Mouse (Mus musculus): ENCODE data around the gene Tmem242. TPM values are rescaled to one million over a fixed set of nuclear protein-coding genes. Genes with fewer than 3 reads are reported as not detected.

The Tmem242 gene
- polyA plus RNA-seq, 3 experiments from 2014 or later, result 73.0 to 74.1 (median 73.9) TPM

GRCm38 (mm10) chr17:5414041-5414440 is 26.0 kb downstream of the Tmem242 start:
- no peak for ATAC-seq

GRCm38 (mm10) chr17:5413350-5413749 is 26.7 kb downstream of the Tmem242 start:
- ATAC-seq, result no peak

DNA sequence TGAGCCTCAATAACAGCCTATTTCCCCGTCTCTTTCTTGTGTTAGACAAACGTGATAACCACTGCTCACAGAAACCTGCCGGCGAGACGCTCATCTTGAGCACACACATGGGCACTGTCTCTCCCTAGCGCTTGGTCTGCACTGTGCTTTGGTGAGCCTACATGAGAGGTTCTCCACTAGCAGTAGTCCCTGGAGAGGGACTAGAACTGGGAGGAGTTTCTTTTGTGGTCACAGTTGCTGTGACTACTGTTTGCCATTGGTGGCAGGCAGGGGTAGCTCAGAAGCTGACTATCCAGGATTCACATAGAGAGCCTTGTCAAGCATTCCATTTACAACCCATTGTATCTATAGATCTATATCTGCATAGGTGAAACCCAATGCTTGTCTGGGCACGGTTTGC is 27.3 kb downstream of the Tmem242 start:
- ATAC-seq, result no peak

GRCm38 (mm10) chr17:5412301-5412700 is 27.8 kb downstream of the Tmem242 start:
- no peak for ATAC-seq

DNA sequence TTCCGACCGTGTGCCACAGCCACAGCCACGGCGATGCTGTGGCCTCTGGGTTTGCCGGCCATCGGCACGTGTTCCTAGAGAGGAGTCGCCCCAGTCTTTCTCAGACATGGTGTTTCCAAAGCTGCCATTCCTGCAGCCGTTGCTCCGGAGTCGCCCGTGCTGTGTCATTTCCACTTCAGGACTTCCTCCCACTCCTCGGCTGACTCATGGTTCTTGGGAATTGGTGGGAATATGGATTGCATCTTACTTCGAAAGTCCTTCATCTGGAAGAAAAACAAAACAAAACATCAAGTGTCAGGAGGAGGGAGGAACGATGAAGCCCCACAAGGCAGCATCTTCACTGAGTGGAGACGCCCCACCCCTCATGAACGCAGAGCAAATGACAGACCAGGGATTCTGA is 28.9 kb downstream of the Tmem242 start:
- ATAC-seq, result no peak

- ATAC-seq, result no peak
These were observed 29.7 kb downstream of the Tmem242 start for GRCm38 (mm10) chr17:5410336-5410735.

DNA sequence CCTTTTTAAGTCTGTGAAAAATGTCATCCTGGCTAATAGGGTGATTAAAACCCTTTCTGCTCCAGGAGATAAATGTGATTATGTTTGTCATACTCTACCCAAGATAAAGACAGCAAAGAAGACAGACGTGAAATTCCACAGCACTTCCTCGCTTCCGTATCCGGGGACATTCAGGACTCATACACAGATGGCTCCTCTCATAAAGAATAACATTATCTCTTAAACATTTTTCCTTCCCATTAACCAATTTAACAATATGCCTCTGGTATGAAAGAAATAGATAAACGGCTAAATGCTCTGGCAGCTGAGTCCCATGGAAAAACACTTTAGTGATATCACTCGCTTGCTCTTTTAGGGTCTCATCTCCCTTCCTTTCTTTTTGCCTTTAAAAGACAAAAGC is 33.0 kb downstream of the Tmem242 start:
- peak; percentile 31 for ATAC-seq

- ATAC-seq, result peak; percentile 36
These were observed 33.5 kb downstream of the Tmem242 start for GRCm38 (mm10) chr17:5406566-5406965.

GRCm38 (mm10) chr17:5403885-5404284 is 36.2 kb downstream of the Tmem242 start:
- no peak for ATAC-seq

- ATAC-seq, result no peak
These were observed 37.4 kb downstream of the Tmem242 start for GRCm38 (mm10) chr17:5402624-5403023.

DNA sequence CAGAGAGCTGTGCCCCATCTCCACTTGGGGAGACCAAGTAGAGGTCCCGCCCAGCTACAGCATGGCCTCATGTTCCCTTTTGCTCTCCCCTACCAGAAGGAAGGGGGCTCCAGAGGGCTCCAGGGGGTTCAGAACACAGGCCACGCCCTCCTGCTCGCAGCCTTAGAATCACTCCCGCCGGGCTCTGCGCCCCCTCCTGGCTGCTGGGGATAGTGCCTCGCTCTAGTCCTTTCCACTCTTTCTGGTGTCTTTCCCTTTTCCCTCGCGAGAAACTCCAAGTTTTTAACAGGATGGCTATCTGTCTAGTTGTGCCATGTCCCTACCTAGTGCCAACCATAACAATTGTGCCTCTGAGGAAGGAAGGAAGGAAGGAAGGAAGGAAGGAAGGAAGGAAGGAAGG is 38.0 kb downstream of the Tmem242 start:
- ATAC-seq, result peak; percentile 55

GRCm38 (mm10) chr17:5401288-5401687 is 38.8 kb downstream of the Tmem242 start:
- ATAC-seq, result no peak

- ATAC-seq, result no peak
These were observed 39.5 kb downstream of the Tmem242 start for GRCm38 (mm10) chr17:5400435-5401090.

DNA sequence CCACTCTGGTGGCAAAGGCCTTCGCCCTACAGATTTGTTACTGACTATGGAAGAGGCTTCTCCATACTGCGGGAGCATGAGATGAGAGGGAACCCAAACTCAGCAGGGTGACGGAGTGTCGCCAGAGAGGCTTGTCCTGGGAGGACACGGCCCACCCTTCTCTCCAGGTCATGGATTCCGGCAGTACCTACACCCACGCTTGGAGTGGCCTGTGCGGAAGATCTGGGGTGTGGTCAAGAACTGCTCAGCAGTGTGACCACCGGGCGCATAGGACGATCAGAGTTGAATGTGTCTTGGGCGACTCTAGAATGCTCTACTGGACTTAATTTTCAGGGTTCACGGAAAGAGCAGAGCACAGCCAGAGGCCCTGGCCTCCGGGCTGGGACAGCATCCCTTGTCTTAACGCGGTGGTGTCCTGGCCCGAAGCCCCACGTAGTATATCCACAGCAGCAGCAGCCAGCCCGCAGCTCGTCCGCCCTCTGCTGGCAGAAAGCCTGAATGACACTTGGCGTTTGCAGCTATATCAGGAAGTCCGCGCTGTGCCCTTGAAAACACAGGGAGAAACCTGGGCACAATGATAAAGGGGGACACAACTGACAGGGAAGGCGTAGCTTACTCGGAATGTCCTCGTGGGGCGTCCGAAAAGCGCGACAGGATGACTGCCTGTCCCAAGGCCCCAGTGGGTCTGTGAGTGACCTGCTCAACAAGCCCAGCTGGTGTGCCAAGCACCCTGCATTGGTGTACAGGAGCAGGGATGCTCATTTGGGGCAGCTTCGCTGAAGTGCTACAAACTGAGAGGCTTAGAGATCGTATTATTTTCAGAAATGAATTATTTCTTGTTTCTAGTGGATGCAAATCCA is 42.7 kb downstream of the Tmem242 start:
- peak; percentile 63 for ATAC-seq

DNA sequence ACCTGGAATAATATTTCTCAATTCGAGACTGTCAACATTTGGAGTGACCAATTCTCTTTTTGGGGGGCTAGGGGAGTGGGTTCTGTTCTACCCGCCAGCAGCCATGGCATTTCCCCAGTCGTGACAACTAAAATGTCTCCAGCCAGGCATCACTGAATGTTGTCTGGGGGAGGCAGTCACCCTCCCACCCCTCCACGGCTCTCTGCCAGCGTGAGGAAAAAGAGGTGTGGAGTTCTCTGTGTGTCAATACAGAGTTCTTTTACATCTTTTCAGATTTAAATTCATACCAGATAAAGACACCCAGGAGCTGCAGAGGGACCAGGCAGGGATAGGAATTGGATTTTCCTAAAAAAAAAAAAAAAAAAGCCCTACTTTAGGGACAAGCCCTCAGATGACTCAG is 43.8 kb downstream of the Tmem242 start:
- ATAC-seq, result no peak

DNA sequence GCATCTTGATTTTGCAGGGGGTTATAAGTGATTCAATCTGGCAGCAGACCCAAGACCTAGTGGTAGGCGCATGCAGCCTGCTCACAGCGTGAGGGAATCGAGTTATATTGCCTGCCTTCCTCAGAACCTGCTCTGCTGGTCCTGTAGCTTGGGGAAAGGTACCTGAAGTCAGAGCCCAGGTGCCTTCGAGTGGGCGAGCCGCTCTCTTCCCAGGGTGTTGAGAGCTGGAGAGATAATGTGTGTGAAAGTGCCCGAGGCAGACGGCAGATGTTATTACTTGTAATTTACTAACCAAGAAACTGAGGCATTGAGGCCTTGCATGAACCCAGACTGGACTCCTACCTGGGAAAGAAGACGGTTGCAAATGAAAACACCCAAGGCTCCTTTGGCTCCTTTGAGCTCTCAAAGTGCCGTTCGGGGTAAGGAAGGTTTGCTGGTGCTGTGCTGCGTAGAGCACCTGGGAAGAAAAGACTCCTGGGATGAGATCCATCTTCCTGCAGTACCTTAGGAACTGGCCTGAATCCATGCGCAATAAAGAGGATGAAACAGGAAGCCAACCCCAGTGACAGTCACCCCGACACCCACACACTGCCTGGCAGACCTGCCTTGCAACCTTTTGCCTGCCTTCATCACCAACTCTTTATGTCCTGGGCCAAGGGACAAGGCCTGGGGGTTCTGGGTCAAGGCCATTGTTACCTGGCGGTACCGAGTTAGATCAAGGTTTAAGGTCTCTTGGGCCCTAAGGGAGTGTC is 44.4 kb downstream of the Tmem242 start:
- no peak for ATAC-seq

- no peak for ATAC-seq
These were observed 49.4 kb downstream of the Tmem242 start for GRCm38 (mm10) chr17:5390682-5391081.

DNA sequence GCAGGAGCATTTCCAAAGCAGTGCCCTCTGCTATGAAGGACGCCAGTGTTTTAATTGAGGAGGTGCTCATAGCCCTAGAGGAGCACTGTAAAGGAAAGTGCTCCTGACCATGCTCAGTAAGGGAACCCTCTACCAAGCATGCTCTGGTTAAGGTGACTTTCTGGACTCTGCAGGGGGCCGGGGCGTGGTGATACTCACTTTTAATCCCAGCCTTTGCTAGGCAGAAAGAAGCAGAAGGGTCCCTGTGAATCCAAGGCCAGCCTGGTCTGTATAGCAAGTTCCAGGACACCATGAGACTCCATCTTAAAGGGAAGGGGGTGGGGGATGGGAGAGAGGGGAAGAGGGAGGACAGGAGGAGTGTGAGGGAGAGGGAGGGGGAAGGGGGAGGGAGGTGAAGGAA is 51.7 kb downstream of the Tmem242 start:
- ATAC-seq, result no peak

DNA sequence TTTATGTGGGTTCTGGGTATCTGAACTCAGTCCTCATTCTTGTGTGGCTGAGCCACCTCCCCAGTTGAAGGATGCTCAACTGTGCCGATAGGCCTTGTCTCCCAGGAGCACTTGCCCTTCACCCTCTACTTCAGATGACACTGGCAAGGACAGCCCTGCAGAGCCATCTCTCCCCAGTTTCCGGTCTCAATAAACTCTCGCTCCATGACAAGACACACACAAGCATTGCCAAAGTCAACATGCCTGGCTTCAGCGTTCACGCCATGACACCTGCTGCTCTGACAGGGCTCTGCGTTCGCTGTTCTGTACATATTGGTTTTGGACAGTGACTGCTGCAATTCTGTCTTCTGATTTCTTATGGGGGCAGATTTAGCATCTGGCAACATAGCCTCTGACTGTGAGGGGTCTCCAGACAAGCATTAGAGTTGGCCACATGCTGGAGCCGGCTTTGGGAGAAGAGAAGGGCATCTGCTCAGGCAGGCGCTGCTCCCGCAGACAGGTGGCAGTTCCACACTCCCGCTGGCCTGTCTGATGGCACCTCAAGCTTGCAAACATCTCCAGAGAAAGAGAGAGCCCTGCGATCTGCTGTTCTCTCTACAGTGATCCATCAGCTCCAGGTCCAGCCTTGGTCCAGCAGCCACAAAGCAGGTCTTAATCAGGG is 53.0 kb downstream of the Tmem242 start:
- no peak for ATAC-seq

GRCm38 (mm10) chr17:5385694-5386093 is 54.4 kb downstream of the Tmem242 start:
- ATAC-seq, result no peak

- ATAC-seq, result no peak
These were observed 62.1 kb downstream of the Tmem242 start for GRCm38 (mm10) chr17:5377930-5378310.

- ATAC-seq, result no peak
These were observed 62.7 kb downstream of the Tmem242 start for GRCm38 (mm10) chr17:5377151-5377929.
